Mouse (Mus musculus) lung, adult 2 months (tissue): ENCODE data around the gene Nif3l1.

Experiments used
- CTCF ChIP-seq: fragments of 200-500 bp; IDR thresholded peaks from 2 replicates; pipeline ENCODE4 v1.5.1; 2011; ENCODE audit warnings: mild to moderate bottlenecking, low read length, control low read depth; ENCODE audit not compliant: insufficient read depth
- POLR2A ChIP-seq: fragments of 200-500 bp; IDR thresholded peaks from 2 replicates; pipeline ENCODE4 v1.6.1; 2011; ENCODE audit warnings: low read depth, mild to moderate bottlenecking, control low read depth, low read length, borderline replicate concordance; ENCODE audit errors: extremely low read depth

GRCm38 (mm10) chr1:58460566-58460965 lies 15.6 kb downstream of the Nif3l1 start:
- no peak for TF ChIP-seq CTCF
- TF ChIP-seq POLR2A = no peak
